8 mouse cellular contexts compared by ENCODE assay signal in genomic region chr14:25476048-25476447, GRCm38 (mm10). TPM values are rescaled to one million over a fixed set of nuclear protein-coding genes. Genes with fewer than 3 reads are reported as not detected.
A peak's percentile ranks its signal among the peaks of the same experiment; 100 is the strongest.
DNase-seq lines count a peak whose midpoint lies in the region; ATAC-seq lines count a peak whose summit lies in the region.

No protein-coding gene starts in this region.

- H3K4me3 ChIP-seq in forebrain, embryonic 10.5 days: no peak overlapping the region
- no peak overlapping the region for H3K4me3 ChIP-seq in forebrain, embryonic 11.5 days (ENCODE audit: low read depth, low read length)
- H3K4me3 ChIP-seq in forebrain, embryonic 12.5 days (replicated peaks): no peak overlapping the region
- no peak overlapping the region for H3K4me3 ChIP-seq in limb, embryonic 13.5 days

- WGBS in forebrain, embryonic 10.5 days: 81% methylated on average over 9 of the region's 9 CpGs
- 67% methylated on average over 9 of the region's 9 CpGs for WGBS in forebrain, embryonic 11.5 days
- 69% methylated on average over 9 of the region's 9 CpGs for WGBS in forebrain, embryonic 12.5 days
- 70% methylated on average over 9 of the region's 9 CpGs for WGBS in limb, embryonic 13.5 days

- peaks cover 30% of the 10 kb centered on the region for H3K36me3 ChIP-seq in forebrain, embryonic 10.5 days (replicated peaks)
- H3K36me3 ChIP-seq in forebrain, embryonic 11.5 days (ENCODE audit: control insufficient read depth, insufficient read depth, low read length): no peaks in the 10 kb centered on the region; the same call in 1 of the 2 replicates
- H3K36me3 ChIP-seq in forebrain, embryonic 12.5 days (replicated peaks): 0 out of 2 replicates have a peak, but pooled peaks cover 7% of the 10 kb centered on the region
- H3K36me3 ChIP-seq in limb, embryonic 13.5 days: peaks cover 38% of the 10 kb centered on the region

- no peak overlapping the region for H3K4me2 ChIP-seq in forebrain, embryonic 11.5 days (ENCODE audit: low read depth, low read length, severe bottlenecking)
- no peak overlapping the region; the same call in 1 of the 2 replicates for H3K4me2 ChIP-seq in forebrain, embryonic 12.5 days
- H3K4me2 ChIP-seq in limb, embryonic 13.5 days (replicated peaks): no peak overlapping the region

- 0 out of 2 replicates have a peak overlapping the region, but pooled peaks have one; percentile 54 for H3K27ac ChIP-seq in forebrain, embryonic 10.5 days
- no peak overlapping the region for H3K27ac ChIP-seq in forebrain, embryonic 11.5 days (ENCODE audit: low read depth, low read length)
- 0 out of 2 replicates have a peak overlapping the region, but pooled peaks have one; percentile 36 for H3K27ac ChIP-seq in forebrain, embryonic 12.5 days
- no peak overlapping the region for H3K27ac ChIP-seq in limb, embryonic 13.5 days

- no peak for DNase-seq in forebrain, embryonic 10.5 days (ENCODE audit: extremely low spot score, low spot score)
- no peak for DNase-seq in forebrain, embryonic 11.5 days (ENCODE audit: low spot score)
- peak; percentile 83 for DNase-seq in 3134 (ENCODE audit: extremely low read depth, insufficient read length, low spot score)
- DNase-seq in left cerebral cortex, postnatal 10 days (ENCODE audit: extremely low spot score in 1 of 2, low spot score in 2 of 2): no peak
- DNase-seq in frontal cortex, postnatal 10 days (ENCODE audit: low spot score in 2 of 2): no peak
- no peak for DNase-seq in right cerebral cortex, postnatal 4 days

- peaks cover 100% of the 10 kb centered on the region for H3K4me1 ChIP-seq in forebrain, embryonic 10.5 days
- peaks cover 40% of the 10 kb centered on the region for H3K4me1 ChIP-seq in forebrain, embryonic 11.5 days (replicated peaks; ENCODE audit: control insufficient read depth, insufficient read depth, low read length)
- H3K4me1 ChIP-seq in forebrain, embryonic 12.5 days: peaks cover 100% of the 10 kb centered on the region
- H3K4me1 ChIP-seq in limb, embryonic 13.5 days: peaks cover 100% of the 10 kb centered on the region

- H3K9ac ChIP-seq in forebrain, embryonic 11.5 days (ENCODE audit: low read length): no peak overlapping the region
- H3K9ac ChIP-seq in forebrain, embryonic 12.5 days: no peak overlapping the region
- 0 out of 2 replicates have a peak overlapping the region, but pooled peaks have one; percentile 20 for H3K9ac ChIP-seq in limb, embryonic 13.5 days

- intact Hi-C loops in left cerebral cortex, postnatal 10 days (cut with DNase I): no loop called here

- H3K27me3 ChIP-seq in forebrain, embryonic 10.5 days (ENCODE audit: poor library complexity, severe bottlenecking): no peaks in the 10 kb centered on the region
- no peaks in the 10 kb centered on the region for H3K27me3 ChIP-seq in forebrain, embryonic 11.5 days (ENCODE audit: control insufficient read depth, insufficient read depth, low read length)
- no peaks in the 10 kb centered on the region for H3K27me3 ChIP-seq in forebrain, embryonic 12.5 days
- H3K27me3 ChIP-seq in limb, embryonic 13.5 days: no peaks in the 10 kb centered on the region

- ATAC-seq in forebrain, embryonic 11.5 days (replicated peaks; ENCODE audit: low FRiP score): no peak
- ATAC-seq in forebrain, embryonic 12.5 days (ENCODE audit: low FRiP score): no peak
- ATAC-seq in limb, embryonic 13.5 days (ENCODE audit: low FRiP score, low read depth): no peak

- H3K9me3 ChIP-seq in forebrain, embryonic 10.5 days: no peaks in the 10 kb centered on the region
- no peaks in the 10 kb centered on the region for H3K9me3 ChIP-seq in forebrain, embryonic 11.5 days (ENCODE audit: control insufficient read depth, low read length)
- no peaks in the 10 kb centered on the region for H3K9me3 ChIP-seq in forebrain, embryonic 12.5 days
- H3K9me3 ChIP-seq in limb, embryonic 13.5 days: no peaks in the 10 kb centered on the region

RNA-seq across cellular contexts. Expression of gene Zmiz1, which starts 17.1 kb away (rescaled TPM):
- 38.8 and 42.5 TPM in 2 replicates for polyA plus RNA-seq in forebrain, embryonic 10.5 days (2016; fragmentation: Nextera tagmentation; extraction: Ambion mirVana)
- 70.1 and 71.2 TPM in 2 replicates for polyA plus RNA-seq in forebrain, embryonic 11.5 days (2014; fragmentation: Nextera tagmentation; extraction: Ambion mirVana)
- 64.1 and 68.3 TPM in 2 replicates for polyA plus RNA-seq in forebrain, embryonic 12.5 days (2016; fragmentation: Nextera tagmentation; extraction: Ambion mirVana)
- 66.7 and 68.6 TPM in 2 replicates for polyA plus RNA-seq in limb, embryonic 13.5 days (2015; fragmentation: Nextera tagmentation; extraction: Ambion mirVana)
- 100 to 1,000 TPM; 105 to 106 TPM for total RNA-seq in left cerebral cortex, postnatal 10 days (2021)

Comparison
In these comparisons a context has a peak if more than half of its experiments do, and no peak if none do; other contexts are left out.
1. H3K27ac ChIP-seq: peak in forebrain, embryonic 10.5 days (single experiment) and forebrain, embryonic 12.5 days (single experiment); none in forebrain, embryonic 11.5 days (single experiment) and limb, embryonic 13.5 days (single experiment).